Mouse (Mus musculus) erythroblast, embryonic 14.5 days (primary cell): Measurements from ENCODE around the gene Pde11a. TPM values are rescaled to one million over a fixed set of nuclear protein-coding genes. Genes with fewer than 3 reads are reported as not detected.

ENCODE experiments used
- H3K27me3 ChIP-seq: 2 replicates; pipeline ENCODE4 v1.6.1; 2012; ENCODE audit warnings: inconsistent platforms; ENCODE audit not compliant: control insufficient read depth
- H3K36me3 ChIP-seq: 2 replicates; pipeline ENCODE4 v1.6.1; 2012; ENCODE audit warnings: mild to moderate bottlenecking, inconsistent platforms; ENCODE audit not compliant: control insufficient read depth
- H3K4me1 ChIP-seq: 2 replicates; pipeline ENCODE4 v1.6.1; 2012; ENCODE audit warnings: inconsistent platforms; ENCODE audit not compliant: control insufficient read depth
- H3K4me3 ChIP-seq: replicated peaks from 2 replicates; pipeline ENCODE3; 2012; ENCODE audit warnings: moderate library complexity, mild to moderate bottlenecking, inconsistent platforms
- H3K9me3 ChIP-seq: 2 replicates; pipeline ENCODE4 v1.6.1; 2012; ENCODE audit warnings: low read length, inconsistent platforms, mixed read lengths; ENCODE audit not compliant: control insufficient read depth
- GATA1 ChIP-seq: IDR thresholded peaks from 2 replicates; pipeline ENCODE4 v1.6.1; 2012; ENCODE audit warnings: low read length, inconsistent platforms, mixed read lengths
- TAL1 ChIP-seq: IDR thresholded peaks from 3 replicates; pipeline ENCODE4 v1.6.1; 2012; ENCODE audit warnings: low read length, inconsistent platforms, mixed read lengths
- polyA plus RNA-seq: library from polyadenylated mRNA; stranded (reverse); fragments of >175 nt; gene quantifications from 2 replicates; pipeline ENCODE4 v1.2.3, GENCODE M21; 2012

Pde11a gene
- polyA plus RNA-seq, 1 experiment = not detected

DNA sequence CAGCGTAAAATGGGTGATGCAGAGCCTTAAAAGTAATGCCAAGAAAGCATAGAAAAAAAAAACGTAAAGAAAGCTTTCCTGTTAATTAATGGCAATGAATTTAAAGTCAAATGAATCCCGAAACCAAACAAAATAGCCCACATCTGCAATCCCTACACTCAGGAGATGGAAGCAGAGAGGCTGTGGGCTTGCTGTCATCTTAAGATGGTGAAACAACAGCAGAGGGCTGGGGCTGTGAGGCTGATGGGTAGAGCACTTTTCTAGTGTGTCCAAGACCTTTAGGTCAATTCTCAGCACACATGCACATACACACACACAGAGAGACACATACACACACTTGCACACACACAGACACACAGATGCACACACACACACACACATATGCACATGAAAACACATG, 12.4 kb downstream of the Pde11a start:
- Histone ChIP-seq H3K4me1 (no peaks in the 10 kb centered on the region; the same call in none of the 2 replicates), H3K27me3 (no peaks in the 10 kb centered on the region), H3K4me3 (no peak overlapping the region), H3K36me3 (no peaks in the 10 kb centered on the region), H3K9me3 (no peaks in the 10 kb centered on the region)
- TF ChIP-seq GATA1 = no peak
- no peak for TF ChIP-seq TAL1

DNA sequence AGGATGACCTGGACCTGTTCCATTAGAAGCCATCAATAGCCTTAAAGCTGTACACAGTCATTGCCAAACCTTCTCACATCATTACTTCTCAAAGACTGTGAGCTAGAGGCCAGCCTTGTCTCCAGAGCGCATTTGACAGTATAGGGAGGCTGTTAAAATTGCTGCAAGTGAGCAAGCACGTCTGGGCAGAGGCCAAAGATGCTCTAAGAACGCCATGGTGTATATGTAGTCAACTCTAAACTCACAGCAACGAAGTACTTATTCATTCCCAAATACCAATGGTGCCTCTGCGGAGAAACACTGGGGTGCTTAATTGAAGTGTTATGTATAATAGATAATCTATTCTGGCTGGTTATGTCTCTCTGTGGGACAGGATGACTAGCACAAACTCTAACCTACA, 14.1 kb downstream of the Pde11a start:
- H3K4me1 ChIP-seq = peaks cover 11% of the 10 kb centered on the region
- no peaks in the 10 kb centered on the region for H3K36me3 ChIP-seq
- no peak overlapping the region for H3K4me3 ChIP-seq
- TF ChIP-seq TAL1 (no peak), GATA1 (no peak)
- no peaks in the 10 kb centered on the region for H3K27me3 ChIP-seq
- no peaks in the 10 kb centered on the region for H3K9me3 ChIP-seq

DNA sequence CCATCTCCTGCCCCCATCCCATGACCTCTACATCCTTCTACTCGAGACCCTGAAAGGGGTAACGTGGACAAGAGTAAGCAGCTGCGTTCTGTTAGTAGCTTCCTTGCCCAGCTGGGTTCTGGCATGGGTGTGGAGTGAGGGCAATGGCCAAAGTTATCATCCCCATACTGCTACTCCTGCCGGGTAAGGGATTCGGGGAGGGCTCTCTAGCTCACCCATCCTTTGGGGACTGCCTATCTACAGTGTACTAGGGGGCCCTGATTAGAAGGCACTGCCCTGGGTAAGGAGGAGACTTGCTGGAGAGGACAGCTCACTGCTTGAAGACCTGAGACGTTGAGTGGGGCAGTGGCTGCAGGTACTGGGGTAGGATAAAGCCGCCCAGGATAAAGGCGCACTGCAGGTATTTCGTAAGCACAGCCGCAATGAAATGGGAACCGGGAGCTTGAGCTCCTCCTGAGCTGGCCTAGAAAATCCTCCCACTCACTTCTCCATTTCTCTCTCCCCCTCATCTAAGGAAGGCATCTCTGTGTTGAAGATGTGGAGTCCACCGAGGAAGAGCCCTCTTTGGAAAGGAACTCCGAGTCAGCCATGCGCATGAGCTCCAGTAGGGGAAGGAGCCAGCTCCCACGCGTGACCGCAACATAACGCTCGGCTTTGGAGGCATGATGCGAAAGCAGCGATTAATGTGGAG, 15.2 kb downstream of the Pde11a start:
- Histone ChIP-seq H3K36me3 (no peaks in the 10 kb centered on the region), H3K27me3 (no peaks in the 10 kb centered on the region), H3K4me1 (peaks cover 11% of the 10 kb centered on the region), H3K4me3 (no peak overlapping the region), H3K9me3 (no peaks in the 10 kb centered on the region)
- TF ChIP-seq TAL1 (no peak), GATA1 (no peak)

GRCm38 (mm10) chr2:76320336-76320735, 18.2 kb downstream of the Pde11a start:
- Histone ChIP-seq H3K36me3 (no peaks in the 10 kb centered on the region), H3K4me1 (peaks cover 11% of the 10 kb centered on the region), H3K27me3 (no peaks in the 10 kb centered on the region), H3K9me3 (no peaks in the 10 kb centered on the region), H3K4me3 (no peak overlapping the region)
- no peak for TF ChIP-seq TAL1
- TF ChIP-seq GATA1 = no peak

DNA sequence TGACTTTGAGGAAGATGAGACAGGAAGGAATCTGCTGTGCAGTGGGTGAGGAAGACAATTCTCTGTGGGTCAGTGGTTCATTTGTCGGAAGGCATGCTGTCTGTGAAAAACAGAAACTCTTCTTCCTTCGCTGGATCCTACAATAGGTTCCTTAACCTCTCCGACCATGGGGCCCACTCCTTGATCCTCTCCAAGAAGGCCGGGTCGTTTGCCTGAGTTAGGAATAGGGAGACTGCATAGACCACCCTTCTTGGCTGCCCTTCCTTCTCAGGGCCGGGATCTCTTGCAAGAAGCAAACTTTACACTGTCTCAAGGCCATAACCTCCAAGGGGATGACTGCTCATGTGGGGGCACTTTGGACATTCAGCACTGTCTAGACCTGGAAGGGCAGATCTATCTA, 19.3 kb downstream of the Pde11a start:
- Histone ChIP-seq H3K27me3 (no peaks in the 10 kb centered on the region), H3K9me3 (no peaks in the 10 kb centered on the region), H3K4me3 (no peak overlapping the region), H3K36me3 (no peaks in the 10 kb centered on the region), H3K4me1 (peaks cover 11% of the 10 kb centered on the region)
- TF ChIP-seq GATA1 = no peak
- TF ChIP-seq TAL1 = no peak

DNA sequence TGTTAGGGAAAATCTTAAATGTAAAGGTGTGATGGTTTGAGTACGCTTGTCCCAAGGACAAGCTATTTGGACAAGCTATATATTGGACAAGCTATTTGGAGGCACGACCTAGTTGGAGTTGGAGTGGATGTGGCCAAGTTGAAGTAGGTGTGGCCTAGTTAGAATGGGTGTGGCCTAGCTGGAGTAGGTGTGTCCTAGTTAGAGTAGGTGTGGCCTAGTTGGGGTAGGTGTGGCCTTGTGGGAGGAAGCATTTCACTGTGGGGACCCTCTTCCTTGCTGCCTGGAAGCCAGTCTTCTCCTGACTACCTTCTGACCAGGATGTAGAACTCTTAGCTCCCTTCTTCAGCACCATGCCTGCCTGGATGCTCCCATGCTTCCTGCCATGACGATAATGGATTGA, 50.9 kb downstream of the Pde11a start:
- no peak for TF ChIP-seq GATA1
- no peak for TF ChIP-seq TAL1
- no peak overlapping the region for H3K4me3 ChIP-seq
- no peaks in the 10 kb centered on the region for H3K4me1 ChIP-seq
- no peaks in the 10 kb centered on the region for H3K36me3 ChIP-seq
- peaks cover 6% of the 10 kb centered on the region for H3K9me3 ChIP-seq
- no peaks in the 10 kb centered on the region for H3K27me3 ChIP-seq

- TF ChIP-seq TAL1 = no peak
- no peak for TF ChIP-seq GATA1
- H3K9me3 ChIP-seq = peaks cover 6% of the 10 kb centered on the region
- no peak overlapping the region for H3K4me3 ChIP-seq
- H3K36me3 ChIP-seq = no peaks in the 10 kb centered on the region
- no peaks in the 10 kb centered on the region for H3K27me3 ChIP-seq
- no peaks in the 10 kb centered on the region for H3K4me1 ChIP-seq
These were observed 52.3 kb downstream of the Pde11a start for GRCm38 (mm10) chr2:76286288-76286740.

GRCm38 (mm10) chr2:76285150-76285549, 53.4 kb downstream of the Pde11a start:
- Histone ChIP-seq H3K9me3 (peaks cover 6% of the 10 kb centered on the region), H3K4me3 (no peak overlapping the region), H3K27me3 (no peaks in the 10 kb centered on the region), H3K4me1 (no peaks in the 10 kb centered on the region), H3K36me3 (no peaks in the 10 kb centered on the region)
- no peak for TF ChIP-seq GATA1
- TF ChIP-seq TAL1 = no peak

DNA sequence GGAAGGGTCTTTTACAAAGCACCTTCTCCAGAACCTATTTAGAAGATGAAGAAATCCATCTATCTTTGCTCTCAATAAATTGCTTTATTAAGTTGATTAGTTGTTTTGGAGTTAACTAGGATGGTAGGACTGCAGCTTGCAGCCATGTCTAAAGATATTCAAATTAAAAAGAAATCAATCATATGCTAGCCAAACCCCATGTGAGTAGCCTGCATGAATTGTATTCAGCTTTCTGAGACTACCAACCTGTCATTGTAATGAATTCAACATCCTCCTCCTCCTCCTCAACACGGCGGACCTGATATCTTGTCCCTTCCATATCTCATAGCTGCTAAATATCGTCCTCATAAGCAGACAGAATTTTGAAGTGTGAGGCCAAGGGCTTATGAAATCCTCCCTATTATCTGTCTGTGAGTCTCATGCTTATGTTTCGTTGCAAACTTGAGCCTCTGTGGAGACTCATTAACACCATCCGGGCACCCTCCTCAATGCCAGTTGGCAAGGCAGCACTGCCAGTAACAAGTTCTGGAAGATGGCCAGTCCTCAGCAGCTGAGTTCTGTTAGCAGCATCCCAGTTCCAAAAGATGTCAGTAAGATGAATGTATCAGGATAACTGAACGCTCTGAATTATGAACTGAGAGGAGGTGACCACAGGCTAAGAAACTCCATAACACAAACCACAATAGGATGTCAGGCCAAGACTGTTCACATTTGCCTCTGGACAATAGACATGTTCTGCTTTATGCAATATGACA, 55.0 kb downstream of the Pde11a start:
- Histone ChIP-seq H3K9me3 (peaks cover 6% of the 10 kb centered on the region), H3K27me3 (no peaks in the 10 kb centered on the region), H3K4me3 (no peak overlapping the region), H3K36me3 (no peaks in the 10 kb centered on the region), H3K4me1 (no peaks in the 10 kb centered on the region)
- no peak for TF ChIP-seq TAL1
- TF ChIP-seq GATA1 = no peak

GRCm38 (mm10) chr2:76269494-76269893, 69.1 kb downstream of the Pde11a start:
- no peaks in the 10 kb centered on the region for H3K9me3 ChIP-seq
- no peaks in the 10 kb centered on the region for H3K27me3 ChIP-seq
- H3K36me3 ChIP-seq = no peaks in the 10 kb centered on the region
- H3K4me1 ChIP-seq = peaks cover 11% of the 10 kb centered on the region
- no peak overlapping the region for H3K4me3 ChIP-seq
- no peak for TF ChIP-seq TAL1
- no peak for TF ChIP-seq GATA1
